Mouse (Mus musculus) right cerebral cortex, postnatal 36 days (tissue): ENCODE results near the gene Abca4.

Experiments
- DNase-seq, 2 experiments: peaks; one replicate each; pipeline ENCODE4 v3.0.0; 2022; ENCODE audit warnings: low spot score in 2 of 2, mixed read lengths in 1 of 2

The Abca4 gene

DNA sequence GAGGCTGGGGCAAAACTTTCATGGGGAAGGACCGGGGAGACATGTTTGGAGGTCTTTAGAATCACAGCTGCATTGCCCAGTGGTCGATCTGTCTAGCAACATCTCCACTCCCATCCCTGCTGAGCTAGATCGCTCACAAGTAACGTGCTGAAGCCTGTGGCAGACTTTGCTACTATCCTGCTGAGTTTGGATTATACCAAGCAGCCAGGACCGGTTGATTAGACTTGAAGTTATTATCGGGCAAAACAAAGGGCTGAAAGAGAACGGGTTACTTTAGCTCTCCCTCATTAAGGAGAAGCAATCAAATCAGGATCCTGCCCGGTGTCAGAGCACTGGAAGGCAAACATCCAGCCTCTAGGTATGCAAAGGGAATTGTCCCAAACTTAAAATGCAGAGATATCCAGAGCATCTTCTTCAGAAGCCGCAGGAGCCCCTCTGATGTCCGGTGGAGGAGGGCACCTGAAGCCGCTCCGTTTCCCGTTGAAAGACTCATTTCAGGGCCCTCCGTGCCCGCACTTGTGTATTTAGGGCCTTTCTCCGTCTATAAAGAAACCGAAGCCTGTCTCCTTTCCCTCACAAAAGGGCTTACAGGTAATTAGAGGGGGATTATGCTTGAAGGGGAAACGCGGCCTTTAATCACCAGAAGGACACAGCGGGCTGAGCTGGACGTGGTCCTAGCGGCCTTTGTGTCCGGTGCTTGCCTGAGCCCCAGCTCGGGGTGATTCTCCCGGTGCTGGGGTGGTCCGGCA lies at the start of gene Abca4:
Abca4 (plus strand) TSS at position 645 of the 749 bp plus-strand sequence.
- DNase-seq = no peak

DNA sequence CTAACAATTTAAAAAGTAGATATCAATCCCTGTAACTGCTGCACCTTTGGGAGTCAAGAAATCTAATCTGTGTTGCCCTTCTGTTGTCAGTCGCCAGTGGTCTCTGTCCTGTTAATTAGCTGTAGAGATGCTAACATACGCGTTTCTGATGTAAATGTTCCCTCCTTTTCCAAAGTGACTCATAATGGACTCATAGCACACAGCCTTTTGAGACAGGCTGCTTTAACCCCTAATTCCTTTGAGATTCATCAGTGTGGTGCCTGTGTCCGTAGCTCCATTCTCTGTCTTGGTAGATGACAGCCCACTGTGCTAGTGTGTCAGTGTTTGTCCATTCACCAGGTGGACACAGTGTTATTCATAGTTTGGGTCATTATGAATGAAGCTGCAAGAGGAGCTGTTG lies 49.1 kb upstream of the Abca4 start:
- no peak for DNase-seq

DNA sequence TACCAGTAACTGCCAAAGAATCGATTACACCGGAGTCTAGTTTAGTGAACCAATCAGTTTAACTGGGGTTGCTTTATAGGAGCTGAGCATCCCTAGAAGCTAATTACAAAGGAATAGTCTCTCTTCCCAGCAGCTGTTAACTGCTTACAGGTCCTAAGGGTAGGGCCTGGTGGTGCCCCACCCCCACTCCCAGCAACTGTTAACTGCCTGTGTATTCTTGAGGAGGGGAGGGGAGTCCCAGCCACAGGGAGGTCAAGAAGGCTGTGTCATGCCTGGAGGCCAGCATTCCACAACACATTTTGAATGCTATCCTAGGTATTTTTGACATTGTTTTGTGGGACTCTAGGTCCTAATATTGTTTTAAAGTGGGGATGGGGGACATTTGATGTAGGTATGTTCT lies 44.3 kb upstream of the Abca4 start:
- no peak for DNase-seq

DNA sequence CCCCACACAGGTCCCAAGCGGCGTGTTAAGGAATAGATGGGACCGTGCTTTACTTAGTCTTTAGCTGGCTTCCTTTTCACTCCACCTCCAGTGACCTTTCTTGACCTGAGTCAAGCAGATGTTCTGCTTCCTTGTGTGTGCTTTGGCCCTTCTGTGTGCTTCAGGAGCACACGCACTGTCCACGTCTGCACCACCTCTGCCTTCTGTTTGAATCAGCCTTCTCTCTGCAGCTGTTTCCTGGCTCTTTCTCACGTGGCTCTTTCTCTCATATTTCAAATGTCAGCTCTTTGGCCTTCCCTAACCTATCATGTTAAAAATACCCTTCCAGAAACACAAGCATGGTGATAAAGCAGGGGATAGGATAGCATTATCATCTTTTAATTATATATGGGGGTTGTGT lies 42.7 kb upstream of the Abca4 start:
- DNase-seq = no peak

DNA sequence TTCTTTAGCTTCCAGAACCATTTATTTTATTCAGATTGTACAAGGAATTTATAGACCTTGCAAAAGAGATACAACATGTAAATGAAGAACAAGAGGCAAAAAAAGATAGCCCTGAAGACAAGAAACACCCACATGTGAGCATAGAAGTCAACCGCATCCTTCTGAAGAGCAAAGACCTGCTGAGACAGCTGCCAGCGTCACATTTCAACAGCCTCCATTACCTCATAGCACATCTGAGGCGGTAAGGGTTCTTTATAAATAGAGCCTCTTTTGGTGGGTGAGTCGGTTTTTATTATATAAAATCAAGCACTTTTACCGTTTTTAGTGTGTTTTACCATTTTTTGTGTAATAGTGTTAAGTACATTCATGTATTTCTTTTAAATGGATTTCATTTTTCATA lies 34.4 kb upstream of the Abca4 start:
- DNase-seq = no peak

DNA sequence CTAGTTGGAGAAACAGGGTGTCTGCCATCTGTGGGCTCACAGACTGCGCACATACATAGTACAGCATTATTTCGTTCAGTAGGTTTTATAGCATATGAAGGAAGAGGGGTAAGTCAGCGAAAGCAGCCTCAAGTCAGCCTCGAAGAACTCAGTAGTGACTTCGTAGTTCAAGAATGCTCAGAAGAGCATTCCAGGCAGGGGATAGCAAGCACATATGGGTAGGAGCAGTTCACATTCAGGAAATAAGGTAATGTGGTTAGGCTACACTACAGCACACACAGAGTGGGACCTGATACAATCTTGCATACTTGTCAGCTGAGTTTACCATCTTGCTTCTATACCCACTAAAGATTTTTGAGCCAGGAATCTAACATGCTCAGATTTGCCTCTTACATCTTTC lies 34.0 kb upstream of the Abca4 start:
- no peak for DNase-seq

DNA sequence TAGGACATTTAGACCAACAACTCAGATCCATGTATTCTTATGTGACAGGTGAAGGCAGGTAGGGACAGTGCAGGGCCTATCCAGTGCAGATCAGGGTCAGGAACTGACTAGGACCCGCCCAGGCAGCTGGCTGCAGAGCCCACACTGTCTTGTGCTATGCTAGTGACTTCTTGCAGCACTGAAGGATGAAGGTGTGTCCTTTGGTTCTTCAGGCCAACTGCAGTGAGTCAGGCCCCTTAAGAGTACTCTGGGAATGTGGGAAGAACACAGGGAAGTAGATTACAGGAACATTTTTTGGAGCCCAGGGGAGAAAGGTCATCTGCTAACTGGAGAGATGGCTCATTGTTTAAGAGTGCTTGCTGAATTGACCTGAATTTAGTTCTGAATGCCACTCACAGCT lies 31.8 kb upstream of the Abca4 start:
- DNase-seq = no peak

DNA sequence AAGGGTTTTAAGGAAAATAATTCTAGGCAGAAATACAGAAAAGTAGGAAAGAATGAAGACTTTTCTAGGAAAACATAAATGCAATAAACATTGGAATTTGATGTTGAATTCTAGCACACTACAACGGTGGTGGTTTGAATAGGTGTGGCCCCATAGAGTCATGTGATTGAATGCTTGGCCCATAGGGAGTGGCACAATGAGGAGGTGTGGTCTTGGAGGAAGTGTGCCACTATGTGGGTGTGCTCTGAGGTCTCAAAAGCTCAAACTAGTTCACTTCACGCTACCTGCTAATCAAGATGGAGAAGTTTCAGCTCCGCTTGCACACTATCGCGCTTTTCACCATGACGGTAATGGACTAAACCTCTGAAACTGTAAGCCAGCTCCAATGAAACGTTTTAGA lies 25.8 kb upstream of the Abca4 start:
- DNase-seq = no peak

DNA sequence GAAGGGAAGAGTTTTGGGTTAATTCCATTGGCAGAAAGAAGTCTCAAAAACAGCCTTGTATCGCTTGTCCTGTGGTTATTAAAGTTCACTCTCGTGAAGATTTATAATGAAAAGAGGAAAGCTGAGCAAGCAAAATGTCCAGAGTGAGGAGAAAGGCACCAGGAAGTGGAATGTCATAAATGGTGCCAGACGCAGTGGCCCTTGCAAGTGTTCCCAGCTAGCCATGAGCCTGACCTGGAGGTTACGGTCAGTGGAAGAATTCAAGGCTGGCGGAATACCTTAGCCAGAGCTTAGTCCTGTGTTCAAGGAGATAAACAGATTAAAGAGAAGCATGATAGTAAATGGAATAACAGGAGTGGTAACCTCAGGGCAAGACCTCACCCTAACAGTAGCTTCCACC lies 25.1 kb upstream of the Abca4 start:
- DNase-seq = no peak

DNA sequence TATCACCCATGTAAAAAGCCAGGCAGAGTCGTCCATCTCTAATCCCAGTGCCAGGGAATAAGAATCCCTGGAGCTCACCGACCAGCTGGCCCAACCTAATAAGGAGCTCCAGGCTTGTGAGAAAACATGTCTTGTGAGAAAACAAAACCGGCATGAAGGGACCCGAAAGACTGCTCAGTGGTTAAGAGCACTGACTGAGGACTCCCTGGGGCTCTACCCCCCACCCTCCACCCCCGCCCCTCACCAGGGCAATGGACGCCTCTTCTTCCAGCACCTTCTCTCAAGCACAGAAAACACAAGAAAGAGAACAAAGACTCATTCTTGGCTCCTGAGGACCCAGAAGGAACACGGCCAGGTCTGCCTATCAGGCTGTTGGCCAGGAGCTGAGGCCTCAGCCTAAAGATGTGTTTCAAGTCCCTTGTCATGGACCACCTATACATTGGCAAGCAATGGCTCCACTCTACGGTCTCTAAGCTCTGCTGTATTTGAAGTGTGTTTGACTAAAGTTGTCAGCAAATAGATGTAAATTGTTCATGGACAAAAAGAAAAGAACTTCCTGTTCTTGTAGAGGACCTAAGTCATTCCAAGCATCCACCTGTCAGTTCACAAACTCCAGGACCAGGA lies 23.1 kb upstream of the Abca4 start:
- no peak for DNase-seq

DNA sequence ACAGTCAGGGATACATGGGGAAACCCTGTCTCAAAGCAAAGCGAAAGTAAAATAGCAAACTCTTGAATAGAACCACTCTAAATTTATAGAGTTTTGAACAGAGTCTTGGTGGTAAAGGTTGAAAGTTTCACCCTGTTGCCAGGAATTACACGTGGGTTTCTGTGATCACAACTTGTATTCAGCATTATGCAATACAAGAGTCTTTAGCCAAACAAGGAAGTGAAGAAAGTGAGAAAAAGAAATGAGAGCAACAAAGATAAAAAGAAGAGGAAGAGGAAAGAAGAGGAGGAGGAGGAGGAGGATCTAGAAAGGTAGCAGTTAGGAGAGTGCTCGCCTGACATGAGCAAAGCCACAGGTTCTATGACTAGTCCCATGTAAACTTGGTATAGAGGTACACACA lies 21.9 kb upstream of the Abca4 start:
- DNase-seq = no peak

DNA sequence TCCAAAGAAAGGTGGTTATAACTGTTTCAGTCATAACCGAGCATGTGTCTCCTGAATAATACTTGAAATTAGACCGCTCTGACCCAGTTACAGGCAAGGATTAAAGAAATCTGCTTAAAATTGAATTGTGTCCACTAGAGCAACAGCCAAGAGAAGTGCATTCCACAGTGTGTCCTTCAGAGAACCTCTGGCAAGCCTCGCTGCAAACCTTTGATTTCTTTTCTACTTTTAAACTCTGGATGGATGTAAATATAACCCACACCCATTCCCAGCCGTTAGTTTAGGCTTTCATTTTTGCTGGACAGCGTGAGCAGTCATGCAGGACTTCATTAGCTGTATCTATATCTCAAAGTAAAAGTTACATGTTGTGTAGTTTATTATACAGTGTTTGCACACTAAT lies 17.6 kb upstream of the Abca4 start:
- DNase-seq = no peak

DNA sequence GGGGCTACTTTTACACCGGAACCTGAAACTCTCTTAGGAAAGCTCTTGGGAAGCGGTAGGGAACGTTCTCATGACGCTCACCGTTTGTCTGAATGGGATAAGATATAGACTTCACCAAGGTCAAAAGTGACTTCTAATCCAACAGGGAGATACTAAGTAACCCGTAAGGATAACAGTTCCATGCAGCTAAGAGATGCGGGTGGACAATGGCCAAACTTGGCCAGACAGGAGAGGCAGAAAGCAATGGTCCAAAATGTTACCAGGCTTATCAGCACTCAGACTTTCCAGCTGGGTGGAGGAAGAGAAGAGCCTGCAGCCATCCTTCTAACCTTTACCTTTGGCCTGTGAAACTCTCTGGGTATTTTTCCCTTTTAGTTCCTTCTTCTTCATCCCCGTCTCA lies 16.5 kb upstream of the Abca4 start:
- DNase-seq = no peak

DNA sequence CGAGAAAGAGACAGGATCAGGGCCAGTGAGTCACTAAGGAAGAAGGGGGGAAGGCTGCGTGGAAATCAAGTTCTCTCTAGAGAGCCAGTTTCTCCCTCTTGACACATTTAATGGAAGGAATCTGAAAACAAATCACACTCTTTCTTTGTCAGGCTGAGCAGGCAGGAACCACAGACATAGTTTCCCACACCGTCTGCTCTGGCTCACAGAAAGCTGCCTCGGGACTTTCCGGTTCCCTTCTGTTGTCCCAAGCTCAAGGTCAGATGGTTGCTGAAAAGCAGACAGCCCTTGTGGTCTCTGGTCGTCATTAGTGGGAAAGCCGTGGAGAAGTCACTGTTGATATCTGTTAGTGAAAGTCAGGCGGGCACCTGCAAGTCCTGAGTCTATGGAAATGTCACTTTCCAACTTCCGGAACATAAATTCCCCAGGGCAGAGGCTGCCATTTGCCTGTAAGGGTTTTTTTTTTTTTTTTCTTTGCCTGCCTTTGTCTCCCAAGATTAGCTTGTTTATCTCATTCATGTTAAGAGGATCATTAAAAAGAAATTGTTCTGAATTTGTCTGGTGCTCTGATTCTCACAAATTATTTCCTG lies 10.9 kb upstream of the Abca4 start:
- DNase-seq = no peak

DNA sequence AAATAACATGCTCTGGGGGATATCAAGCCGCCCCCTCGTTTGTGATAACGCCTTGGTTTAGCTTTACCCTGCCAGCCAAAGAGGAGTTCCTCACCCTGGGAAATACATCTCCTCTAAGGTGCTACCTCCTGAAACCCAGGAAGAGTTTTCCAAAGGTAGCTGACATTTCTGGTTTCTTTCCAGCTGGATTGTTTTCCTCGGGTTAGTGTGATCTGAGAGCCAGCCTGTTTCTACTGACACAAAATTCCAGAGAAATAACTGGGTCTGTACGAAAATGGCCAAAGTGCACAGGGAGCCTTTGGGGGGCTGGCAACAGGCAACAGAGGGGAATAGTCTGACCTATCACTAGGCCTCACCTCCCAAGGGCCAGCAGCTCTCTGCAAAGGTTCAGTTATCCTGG lies 10.0 kb upstream of the Abca4 start:
- DNase-seq = no peak

DNA sequence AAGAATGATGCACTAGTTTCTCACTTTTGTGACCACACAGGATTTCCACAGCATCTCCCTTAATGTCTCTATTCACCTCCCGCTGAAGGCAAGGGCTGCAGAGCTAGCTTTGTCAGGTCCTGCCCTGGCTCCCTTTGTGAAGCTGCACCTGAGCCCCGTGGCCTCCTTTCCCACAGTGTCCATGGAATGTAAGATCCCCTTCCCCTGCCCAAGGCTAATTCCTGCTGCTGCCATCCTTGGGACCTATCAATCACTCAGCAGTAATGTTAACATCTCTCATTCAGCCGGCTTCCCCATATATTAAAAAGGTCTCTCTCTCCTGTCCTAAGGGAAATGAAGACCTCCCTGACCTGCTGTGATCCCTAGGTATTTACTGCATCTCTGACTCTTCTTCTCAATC lies 9.2 kb upstream of the Abca4 start:
- DNase-seq = no peak

DNA sequence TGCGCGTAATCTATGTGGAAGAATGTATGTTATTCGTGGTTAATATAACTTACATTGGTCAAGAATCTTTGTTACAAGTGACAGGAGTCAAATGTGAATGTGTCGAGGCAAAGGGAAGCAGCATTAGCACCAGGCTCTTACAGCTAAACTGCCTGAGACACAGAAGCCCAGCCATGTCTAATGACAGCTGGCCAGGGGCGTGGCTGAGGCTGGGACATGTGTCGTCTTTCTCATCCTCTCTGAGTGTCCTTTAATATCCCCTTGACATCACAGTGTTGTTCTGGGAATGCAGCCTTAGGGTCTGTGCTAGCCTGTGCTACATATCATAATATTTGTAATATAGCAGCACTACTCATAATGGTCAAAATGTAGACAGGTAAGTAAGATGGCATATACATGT lies 3.7 kb upstream of the Abca4 start:
- DNase-seq = no peak

DNA sequence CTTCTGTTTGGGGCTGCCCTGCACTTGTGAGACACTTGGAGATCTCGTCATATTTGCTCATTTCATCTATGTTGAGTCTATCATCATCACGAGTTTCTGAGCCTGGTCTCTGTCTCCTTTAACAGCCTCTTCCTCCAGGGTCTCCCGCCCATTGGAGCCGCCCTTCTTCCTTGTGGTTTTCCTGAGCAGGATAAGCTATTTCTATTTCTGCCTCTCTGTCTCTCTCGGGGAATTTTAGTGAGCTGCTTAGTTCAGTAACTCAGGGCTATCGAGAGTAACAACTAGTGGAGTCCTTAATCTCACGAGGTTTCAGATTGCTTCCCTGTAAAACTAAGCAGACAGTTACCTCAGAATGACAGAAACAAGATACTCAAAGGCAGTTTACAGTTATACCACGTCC lies 1.1 kb upstream of the Abca4 start:
- no peak for DNase-seq

DNA sequence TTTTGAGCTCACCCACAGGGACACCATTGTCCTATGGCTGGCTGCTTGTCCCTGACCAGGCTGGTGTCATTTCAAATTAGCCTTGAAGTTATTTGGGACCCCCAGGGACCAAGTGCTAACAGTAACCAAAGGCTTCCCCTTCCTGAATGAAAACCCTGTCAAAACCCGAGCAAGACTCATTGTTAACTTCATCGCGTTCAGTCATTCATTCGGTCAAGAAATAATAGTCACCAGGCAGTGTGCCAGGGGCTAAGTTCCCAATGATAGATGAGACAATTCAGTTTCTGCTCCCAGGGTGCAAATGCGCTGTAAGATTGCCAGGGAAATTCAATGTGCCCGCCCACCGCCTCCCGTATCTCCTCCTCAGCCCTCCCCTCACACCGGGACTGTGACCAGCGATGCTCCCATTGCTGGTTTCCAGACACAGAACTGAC lies 2.0 kb downstream of the Abca4 start:
- no peak for DNase-seq

DNA sequence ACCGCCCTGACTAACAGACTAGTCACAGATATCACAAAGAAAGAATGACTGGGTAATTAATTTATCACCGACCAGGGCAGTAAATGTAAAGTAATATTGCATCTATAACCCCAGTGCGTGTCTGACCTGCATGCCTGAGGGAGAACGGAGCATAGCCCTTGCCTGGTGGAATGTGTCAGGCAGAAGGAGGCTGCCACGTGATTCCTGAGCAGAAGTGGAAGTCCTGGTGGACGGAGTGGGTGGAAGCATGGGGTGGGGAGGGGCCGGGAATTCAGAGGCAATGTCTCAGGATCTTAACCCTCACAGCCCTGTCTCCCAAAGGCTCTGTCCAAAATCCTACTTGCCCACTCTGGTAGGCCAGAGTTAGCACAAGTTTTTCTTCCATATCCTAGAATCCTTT lies 3.2 kb downstream of the Abca4 start:
- DNase-seq = no peak

DNA sequence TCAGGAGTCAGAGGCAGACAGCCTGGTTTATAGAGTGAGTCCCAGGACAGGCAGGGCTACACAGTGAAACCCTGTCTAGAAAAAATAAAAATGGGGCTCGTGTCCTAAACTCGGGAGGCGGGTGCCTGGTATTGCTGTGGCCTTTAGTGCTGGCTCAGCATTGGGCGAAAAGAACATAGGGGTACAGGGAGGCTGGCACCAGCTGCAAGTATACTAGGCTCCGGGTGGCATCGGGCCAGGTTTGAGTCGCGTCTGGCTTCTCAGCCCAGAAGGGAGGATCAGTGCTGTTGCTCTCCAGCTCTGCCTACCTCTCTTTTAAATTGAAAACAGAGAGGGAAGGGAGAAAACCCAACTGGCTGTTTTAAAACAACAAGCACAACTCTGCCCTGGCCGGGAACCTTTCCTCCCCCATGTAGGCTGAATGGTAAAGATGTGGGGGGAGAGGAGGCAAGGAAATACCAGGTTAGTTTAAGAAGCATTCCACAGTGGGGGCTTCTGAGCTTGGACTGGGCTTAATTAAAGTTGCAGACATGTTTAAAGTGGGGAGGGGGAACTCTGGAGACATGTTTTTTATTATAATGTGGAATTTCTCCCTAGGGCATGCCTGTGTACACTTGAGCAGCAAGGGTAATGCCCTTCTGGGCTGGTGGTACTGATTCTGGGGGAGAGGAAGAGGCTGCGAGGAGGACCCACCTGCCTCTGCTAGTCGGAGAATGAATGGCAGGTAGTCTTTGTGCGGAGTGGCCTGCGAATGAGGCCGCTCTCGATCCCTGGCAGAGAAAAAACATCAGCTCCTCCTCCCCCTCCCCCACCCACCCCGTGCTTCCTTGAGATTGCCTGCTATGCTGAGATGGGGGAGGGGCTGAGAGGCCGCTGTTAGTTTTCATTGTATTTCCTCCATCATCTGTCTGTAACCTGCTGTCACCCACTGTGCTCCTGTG lies 3.9 kb downstream of the Abca4 start:
- peak; percentile 27 to 38 for DNase-seq

DNA sequence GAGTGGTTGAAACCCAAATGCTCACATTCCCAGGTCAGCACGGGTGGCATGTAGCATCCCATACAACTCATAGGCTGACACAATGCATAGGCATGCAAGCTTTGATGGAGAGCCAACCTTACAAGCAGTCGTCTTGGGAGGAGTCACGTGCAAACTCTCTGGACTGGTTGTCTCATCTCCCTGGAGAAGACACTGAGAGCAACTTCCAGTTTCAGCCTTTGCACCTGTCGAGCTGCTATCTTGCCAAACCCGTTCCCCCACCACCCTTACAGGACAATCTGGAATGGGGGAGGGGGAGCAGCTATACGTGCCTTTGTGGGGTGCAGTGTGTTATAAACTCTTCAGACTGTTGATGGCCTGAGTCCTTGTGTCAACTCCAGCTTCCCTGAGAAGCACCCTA lies 4.9 kb downstream of the Abca4 start:
- DNase-seq = no peak
